Mouse (Mus musculus): ENCODE measurements around the gene Ublcp1. TPM values are rescaled to one million over a fixed set of nuclear protein-coding genes. Genes with fewer than 3 reads are reported as not detected.

Ublcp1 gene
- total RNA-seq, 2 experiments from 2014 or later = 21.4 to 23.5 TPM

DNA sequence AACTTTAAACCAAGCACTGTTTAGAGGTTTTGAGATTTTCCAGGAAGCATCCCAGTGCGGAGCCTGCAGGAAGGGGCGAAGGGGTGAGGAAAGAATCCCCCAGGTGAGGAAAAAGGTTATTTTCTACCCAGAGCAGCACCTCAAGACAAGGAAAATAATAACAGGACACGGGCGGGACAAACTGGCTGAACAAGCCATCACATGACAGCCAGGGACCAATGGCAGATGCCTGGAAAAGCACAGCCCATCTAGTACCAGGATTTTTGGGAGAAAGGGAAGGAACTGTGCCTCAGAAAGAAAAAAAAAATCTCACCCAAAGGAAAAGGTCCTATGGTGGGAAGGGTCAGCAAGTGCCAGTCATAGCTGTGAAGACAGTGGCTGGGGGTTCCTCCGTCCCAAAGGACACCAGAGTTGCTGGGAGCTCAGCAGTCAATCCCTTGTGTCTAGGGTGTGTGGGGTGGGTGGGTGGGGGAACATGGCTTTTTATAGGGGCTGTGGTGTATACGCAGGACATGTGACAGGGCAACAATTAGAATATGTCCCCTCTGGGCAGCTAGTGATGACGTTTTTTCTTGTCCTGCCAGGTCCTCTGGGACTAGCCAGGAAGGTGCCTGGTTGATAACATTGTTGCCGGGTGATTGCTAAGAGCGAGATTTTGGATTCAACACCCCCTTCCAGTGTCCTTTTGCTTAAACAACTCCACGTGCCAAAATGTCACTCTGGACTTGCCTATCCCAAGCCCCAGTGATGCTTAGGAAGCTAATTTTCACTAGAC is 47.8 kb downstream of the Ublcp1 start:
- no peak for DNase-seq

DNA sequence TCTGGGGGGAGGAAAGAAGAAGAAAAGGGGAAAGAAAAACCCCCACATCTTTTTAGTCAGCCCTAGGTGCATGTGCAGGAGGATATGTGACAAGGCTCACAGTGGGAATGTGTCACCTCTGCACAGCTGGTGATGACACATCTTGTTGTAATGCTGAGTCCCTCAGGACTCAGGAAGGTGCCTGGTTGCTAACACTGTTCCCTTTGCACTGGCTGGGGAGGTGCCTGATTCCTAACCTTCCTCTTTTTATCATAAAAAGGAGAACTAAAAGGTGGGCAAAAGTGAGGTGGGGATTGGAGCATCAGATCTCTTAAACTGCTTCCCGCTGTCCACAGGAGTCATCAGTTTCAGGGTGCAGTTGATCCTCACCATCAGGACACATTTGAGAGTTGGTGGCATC is 52.9 kb downstream of the Ublcp1 start:
- no peak for DNase-seq

DNA sequence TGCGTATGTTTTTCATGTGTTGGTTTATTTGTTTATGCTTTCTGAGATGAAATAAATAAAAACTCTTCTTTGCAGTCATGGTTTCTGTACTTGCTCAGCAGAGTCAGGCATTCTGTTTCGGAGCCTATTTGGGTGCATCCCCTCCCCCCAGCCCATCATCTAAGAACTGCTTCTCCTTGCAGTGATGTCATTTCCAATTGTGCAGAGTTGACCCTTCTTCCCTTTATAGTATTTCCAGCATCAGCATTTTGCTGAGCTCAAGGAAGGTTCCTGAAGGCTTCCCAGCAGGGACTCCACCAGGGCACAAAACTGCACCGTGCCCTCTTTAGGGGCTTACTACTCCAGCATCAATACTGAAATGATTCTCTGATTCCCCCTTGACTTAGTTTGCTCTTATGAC is 55.7 kb downstream of the Ublcp1 start:
- DNase-seq = no peak

DNA sequence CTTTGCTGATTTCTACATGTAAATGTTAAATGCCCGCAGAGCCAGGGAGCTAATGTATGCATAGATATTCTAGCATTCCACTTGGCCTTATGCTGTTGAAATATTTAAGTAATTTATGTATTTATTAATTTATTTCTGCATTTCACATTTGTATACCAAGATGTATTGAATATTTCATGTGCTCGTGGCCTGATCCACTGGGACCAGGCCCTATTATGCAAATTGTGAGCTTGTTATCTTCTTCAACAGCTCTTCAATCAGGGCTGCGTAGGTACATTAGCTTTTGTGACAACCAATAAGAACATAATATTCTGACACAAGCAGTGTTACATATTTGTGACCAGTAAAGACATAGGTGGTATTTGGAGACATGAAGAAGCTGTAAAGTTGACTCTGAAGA is 56.9 kb downstream of the Ublcp1 start:
- no peak for DNase-seq

DNA sequence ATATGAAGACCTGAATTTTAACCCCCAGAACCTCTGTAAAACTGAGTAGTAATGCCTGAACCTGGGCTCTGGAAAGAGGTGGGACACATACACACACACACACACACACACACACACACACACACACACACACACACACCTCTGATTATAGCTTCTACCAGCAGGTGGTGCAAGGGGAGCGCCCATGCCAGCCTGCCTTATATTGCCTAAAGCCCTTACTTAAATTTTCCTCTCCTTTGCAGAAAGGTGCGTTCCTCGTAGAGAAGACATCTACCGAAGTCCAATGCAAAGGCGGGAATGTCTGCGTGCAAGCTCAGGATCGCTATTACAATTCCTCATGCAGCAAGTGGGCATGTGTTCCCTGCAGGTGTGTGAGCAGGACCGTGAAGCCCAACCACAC is 58.0 kb downstream of the Ublcp1 start:
- DNase-seq = no peak

DNA sequence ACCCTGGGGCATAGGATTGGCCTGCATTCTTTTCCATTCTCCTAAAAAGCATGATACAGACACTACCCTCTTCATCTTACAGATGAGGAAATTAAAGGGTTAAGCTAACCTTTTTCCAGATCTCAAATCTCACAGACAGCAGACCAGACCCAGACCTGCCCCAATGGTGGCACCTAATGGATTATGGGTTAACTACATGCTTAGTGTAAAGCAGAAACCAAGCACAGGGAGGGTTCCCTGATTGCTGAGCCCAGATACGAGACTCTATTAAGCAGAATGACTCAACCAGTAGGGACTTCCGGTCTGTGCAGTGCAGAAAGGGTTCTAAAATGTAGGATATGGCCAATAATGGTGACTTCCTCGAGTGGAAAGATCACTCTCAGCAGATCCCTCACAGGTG is 59.9 kb downstream of the Ublcp1 start:
- no peak for DNase-seq

DNA sequence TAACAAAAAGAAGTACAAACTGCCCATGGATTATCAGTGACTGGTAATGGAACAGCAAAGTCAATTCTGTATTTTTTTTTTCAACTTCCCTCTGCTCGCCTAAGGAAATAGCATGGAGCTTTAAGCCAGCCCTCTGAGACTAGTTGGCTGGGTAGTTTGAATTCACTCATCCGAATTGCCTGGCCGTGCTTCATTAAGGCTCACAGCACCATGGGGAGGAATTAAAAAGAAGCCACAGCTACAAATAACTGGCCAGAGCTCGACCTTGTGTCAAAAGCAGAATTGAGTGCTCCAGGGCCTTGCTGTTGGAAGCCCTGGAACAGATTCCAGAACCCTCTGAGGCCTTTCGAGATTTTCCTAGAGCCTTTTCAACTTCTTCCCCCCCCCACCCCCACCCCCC is 61.7 kb downstream of the Ublcp1 start:
- no peak for DNase-seq

DNA sequence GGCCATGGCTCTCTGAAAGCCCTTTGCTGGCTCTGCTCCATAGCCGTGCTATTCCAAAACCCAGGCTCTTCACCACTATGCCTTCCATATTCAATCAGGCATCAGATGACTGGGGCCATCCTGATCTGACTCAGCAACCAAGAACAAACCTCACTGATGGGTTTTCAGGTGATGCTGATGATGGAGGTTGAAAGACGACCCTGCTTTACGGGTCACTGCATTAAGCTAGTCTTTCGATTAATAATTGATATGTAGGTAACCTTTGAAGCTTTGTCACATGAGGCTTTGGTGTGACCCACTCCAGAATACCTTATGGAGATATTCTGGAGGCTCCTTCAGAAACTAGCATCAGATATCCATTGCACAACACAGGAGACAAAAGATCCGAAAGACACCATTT is 63.8 kb downstream of the Ublcp1 start:
- DNase-seq = no peak

DNA sequence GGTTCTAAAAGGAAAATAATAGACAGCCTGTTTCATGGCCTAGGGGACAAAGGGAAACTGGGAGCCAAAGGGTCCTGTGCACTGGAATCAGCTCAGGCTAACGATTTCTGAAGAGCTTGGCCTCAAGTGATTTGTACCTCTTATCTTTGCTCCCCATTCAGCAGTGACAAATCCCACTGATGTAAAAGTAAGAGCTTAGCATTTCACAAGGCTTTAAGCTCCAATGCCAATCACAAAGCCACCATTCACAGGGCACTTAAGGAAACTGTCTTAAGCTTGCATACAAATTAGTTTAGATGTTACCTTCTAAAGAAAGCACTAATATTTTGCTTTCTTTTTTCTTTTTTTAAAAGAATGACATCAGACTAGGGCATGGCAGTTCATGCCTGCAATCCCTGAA is 64.3 kb downstream of the Ublcp1 start:
- DNase-seq = no peak

DNA sequence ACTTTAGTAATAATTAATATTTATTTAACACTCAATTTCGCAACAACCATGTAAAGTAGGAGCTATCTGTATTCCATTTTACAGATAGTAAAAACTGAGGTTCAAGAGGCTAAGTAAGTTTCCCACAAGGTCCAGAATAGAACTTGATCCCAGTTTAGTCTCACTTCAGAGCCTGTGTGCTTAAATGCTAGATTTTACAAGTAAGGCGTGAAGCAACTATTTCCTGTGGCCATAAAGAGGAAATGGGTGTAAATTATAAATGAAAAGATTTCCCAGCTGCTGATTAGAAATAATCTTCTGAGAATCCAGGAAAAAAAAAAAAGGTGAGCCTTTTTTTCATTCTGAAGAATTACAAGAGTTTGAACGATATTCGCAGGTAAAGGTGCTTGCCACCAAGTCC is 65.2 kb downstream of the Ublcp1 start:
- no peak for DNase-seq

Small RNAs within 50 kb of the gene (microRNA-seq; reads per million reads assigned to microRNA genes)
- 0 reads per million in 2 experiments for gene Gm22121

Other genes starting within 250 kb of the Ublcp1 start
- gene Il12b, start 70.4 kb downstream of the Ublcp1 start, total RNA-seq (2021) = not detected
- 10 to 100 TPM; 14.3 to 24.9 TPM for gene Rnf145, start 48.5 kb upstream of the Ublcp1 start, total RNA-seq (2021)
- 10 to 100 TPM; 25.8 to 36.2 TPM for gene Ebf1, start 146.8 kb upstream of the Ublcp1 start, total RNA-seq (2021)

All from gastrocnemius, postnatal 10 days (tissue).